Mouse (Mus musculus) embryonic fibroblast, embryonic 13.5 days (primary cell): ENCODE measurements around the gene Fndc8.

Experiments used
- CTCF ChIP-seq: IDR thresholded peaks from 2 replicates; pipeline ENCODE4 v1.5.1; 2011; ENCODE audit warnings: mild to moderate bottlenecking, control low read depth, low read length, moderate library complexity, borderline replicate concordance; ENCODE audit not compliant: insufficient read depth
- POLR2A ChIP-seq: IDR thresholded peaks from 2 replicates; pipeline ENCODE4 v1.6.1; 2011; ENCODE audit warnings: low read depth, mild to moderate bottlenecking, control low read depth, low read length, moderate library complexity

DNA sequence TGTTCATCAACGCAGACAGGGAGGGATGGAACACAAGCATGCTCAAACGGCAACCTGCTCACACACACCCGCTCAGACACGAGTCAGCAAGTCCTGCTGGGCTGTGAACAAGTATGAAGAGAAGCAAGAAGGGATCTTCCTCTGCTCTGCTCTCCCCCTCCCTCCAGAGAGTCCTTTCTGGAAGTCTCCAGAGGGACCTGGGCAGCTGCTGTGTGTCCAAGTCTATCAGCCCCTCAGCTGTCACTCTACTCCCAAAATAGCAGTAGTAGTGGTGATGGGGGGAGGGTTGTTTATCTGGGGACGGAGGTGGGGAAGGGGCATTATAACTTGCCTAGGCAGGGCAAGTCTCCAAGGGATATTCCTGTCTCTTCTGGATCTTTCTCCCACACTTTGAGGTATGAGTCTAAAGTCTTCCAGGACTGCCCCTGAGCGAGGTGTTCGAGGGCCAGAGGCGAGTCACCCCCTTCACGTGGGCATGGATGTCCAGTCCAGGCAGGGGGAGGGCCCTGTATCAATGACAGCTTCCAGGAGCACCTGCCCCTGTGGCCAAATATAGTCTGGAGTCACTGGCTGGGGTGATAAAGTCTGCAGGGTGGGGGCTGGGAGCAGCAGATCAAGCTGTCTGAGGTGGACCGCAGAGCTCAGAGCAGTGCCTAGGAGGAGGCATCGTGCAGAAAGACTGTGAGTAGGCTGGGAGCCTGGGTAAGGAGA is 18.9 kb downstream of the Fndc8 start:
- TF ChIP-seq CTCF (no peak), POLR2A (no peak)
